Mouse (Mus musculus): ENCODE results near the gene Epdr1. TPM values are rescaled to one million over a fixed set of nuclear protein-coding genes. Genes with fewer than 3 reads are reported as not detected.

Epdr1 gene
- total RNA-seq (2015; ENCODE audit: low replicate concordance) = 10.8 and 17.6 TPM in 2 replicates
- total RNA-seq (2017; ENCODE audit: low replicate concordance) = 8.0 and 16.9 TPM in 2 replicates

DNA sequence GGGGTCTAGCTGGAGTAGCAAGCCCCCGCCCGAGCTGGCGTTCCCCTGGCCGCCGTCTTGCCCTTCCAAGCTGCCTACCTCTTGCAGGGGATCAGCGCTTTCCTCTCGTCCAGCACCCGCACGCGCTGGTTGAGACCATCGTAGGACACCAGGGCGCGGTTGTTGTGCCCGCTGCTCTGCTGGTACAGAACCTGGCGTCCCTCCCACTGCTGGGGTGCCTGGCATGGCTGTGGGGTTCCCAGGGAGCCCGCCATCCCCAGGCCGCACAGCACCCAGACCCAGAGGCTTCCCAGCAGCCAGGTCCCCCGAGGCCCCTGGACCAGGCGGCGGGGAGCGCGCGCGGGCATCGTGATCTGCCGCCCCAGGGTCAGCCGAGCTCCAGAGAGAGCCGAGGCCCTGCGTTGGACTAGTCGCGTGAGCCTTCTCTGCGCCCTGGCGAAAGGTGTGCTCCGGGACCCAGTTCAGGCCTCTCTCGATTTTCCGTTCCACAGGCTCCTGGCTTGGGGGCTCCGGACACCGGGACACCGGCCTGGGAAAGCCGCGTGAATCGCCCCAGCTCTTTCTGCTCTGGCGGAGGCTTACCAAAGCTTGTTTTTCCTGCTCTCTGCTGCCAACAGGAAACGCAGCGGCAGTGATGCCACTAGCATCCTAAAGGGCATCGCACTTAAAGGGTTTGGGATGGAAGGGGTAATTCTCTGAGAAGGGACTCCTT is at the start of gene Epdr1:
Gene Epdr1 (minus strand): TSS at position 712 of the 712 bp plus-strand sequence.
- ATAC-seq (replicated peaks; ENCODE audit: low FRiP score, poor library complexity, severe bottlenecking) = peak; percentile 76

DNA sequence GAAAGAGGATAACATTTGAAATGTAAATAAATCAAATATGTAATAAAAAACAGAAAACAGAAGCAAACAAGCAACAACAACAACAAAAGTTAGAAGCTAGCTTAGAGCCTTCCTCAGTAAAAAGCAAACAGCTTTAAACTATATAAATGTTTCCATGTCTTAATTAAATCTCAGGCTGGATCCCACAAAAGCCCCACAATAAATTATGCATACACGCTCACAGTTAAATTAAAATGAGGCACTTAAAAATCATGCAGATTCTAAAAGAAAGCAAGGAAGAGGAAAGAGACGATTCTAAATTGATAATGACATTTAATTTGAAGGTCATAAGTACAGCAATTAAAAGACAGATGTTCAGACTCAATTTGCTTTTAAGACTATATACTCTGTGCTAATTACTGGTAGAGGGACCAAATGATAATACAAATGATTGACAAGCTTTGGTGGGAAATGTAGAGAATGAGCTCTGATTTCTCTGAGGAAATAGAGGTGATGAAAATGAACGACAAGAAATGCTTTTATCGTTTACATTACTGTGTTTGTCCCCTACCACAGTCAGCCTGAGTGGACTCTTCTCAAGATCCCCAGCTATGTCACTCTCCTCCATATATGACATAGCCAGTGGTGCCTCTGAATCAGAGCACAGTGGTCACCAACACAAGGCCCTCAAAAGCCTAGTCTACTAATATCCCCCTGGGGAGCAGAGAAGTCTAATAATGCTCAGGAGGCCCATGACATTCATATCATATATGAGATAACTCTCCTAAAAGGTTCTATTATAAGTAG is 48.8 kb upstream of the Epdr1 start:
- no peak for ATAC-seq (replicated peaks; ENCODE audit: low FRiP score, poor library complexity, severe bottlenecking)

DNA sequence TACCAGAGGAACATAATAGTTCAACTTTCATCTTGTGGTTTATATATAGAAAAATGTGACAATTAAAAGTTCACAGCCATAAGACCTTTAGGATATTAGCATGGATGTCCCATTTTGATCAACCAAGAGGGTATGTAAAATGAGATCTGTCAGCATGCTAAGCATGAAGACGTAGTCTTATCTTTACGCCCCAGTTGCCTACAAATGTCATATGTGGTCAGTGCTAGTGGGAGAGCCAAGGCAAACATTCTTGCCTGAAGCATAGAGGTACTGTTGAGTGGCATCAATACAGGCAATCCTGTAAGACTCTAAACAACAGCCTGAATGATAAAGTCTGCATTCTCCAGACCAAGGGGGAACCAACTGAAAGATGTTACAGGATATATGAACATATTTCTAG is 32.7 kb upstream of the Epdr1 start:
- peak; percentile 65 for ATAC-seq (replicated peaks; ENCODE audit: low FRiP score, poor library complexity, severe bottlenecking)

DNA sequence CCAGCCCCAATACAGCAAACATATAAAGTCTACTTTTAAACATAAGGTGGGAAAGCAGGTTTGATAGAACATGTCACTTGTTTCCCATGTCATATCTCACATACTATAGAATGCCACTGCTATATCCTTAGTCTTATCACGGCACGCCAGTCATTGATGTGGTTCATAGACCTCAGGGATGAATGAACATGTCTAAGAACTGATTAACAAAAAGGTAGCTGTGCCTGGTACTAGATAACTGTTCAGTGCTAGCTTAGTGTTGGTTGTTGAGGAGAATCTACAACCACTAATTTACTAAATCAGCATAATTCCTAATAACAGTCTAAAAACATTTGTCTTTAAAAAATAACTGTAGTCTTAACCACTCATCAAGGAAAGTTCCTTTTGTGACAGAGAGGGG is 30.1 kb upstream of the Epdr1 start:
- peak; percentile 88 for ATAC-seq (replicated peaks; ENCODE audit: low FRiP score, poor library complexity, severe bottlenecking)

DNA sequence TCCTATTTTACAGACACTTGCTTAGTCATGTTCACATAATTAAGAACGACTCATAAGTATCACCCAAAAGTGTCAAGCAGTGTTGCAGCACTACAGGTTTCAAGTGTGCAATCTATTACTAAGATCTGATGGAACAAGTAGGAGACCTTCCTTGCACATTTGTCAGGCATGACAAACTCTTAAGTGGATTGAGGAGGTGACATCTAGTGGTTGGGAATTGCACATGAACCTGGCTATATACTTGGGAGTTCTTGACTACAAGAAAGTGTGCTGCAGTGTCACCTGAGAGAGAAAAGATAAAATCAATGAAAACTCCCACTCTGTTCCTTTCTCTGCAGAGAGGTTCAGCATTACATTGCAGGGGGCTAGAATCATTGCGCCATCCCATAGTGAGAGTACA is 24.5 kb upstream of the Epdr1 start:
- no peak for ATAC-seq (replicated peaks; ENCODE audit: low FRiP score, poor library complexity, severe bottlenecking)

DNA sequence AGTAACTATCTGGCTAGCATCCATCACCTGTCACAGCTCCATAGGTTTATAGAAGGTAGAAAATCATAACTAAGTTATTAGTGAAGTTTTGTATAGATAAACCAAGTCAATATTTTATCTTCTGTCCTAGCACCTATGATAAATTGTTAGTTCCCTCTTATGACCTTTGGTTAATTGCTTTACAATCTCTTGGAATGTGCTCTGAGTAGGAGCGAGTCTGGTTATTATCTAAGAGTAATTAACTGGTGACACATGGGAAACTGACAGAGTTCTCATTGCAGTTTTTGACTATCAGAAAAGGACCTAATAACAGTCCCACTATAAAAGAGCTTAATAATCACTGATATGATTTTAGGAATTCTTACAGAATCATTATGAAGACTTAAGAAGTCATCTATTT is 23.8 kb upstream of the Epdr1 start:
- no peak for ATAC-seq (replicated peaks; ENCODE audit: low FRiP score, poor library complexity, severe bottlenecking)

DNA sequence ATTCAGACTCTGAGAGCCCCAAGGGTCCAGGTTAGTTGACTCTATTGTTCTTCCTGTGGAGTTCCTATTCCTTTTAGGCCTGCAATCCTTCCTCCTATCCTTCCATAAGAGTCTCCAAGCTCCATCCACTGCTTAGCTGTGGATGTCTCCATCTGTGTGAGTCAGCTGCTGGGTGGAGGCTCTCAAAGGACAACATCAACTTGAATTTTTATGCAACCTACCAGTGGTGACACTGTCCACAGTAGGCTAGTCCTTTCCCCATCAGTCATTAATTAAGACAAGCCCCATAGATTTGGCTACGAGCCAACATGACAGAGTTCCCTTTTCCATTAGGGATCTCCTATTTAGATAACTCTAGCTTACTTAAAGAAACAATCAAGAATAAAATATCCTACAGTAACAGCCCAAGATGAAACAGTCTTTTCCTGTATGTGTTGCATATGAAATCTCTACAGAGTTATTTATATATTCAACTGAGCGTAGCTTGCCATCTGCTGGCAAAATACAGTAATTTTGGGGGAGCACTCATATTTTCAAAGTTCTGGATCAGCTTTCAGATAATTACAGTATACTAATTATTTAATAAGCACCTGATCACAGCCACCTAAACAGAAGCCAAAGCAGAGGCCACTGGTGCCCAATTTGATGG is 20.6 kb upstream of the Epdr1 start:
- no peak for ATAC-seq (replicated peaks; ENCODE audit: low FRiP score, poor library complexity, severe bottlenecking)

DNA sequence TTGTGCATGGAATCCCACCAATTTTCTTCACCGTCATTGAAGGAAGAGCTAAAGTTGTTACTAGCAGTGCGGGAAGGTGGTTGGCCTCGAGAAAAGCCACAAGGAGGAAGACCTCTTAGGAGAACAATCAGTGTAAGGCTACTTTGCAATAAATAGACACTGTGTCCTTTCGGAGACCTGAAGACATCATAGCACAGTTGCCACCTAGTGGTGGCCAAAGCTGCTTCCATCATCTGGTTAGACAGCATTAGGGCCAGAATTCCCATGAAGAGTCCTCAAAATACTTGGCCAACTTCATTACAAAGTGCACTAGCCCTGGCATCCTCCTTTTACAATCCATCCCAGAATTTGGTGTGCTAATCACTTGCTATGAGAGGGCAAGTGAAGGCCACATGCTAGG is 16.4 kb upstream of the Epdr1 start:
- 0 out of 2 replicates have a peak, but pooled peaks have one; percentile 62 for ATAC-seq (replicated peaks; ENCODE audit: low FRiP score, poor library complexity, severe bottlenecking)

DNA sequence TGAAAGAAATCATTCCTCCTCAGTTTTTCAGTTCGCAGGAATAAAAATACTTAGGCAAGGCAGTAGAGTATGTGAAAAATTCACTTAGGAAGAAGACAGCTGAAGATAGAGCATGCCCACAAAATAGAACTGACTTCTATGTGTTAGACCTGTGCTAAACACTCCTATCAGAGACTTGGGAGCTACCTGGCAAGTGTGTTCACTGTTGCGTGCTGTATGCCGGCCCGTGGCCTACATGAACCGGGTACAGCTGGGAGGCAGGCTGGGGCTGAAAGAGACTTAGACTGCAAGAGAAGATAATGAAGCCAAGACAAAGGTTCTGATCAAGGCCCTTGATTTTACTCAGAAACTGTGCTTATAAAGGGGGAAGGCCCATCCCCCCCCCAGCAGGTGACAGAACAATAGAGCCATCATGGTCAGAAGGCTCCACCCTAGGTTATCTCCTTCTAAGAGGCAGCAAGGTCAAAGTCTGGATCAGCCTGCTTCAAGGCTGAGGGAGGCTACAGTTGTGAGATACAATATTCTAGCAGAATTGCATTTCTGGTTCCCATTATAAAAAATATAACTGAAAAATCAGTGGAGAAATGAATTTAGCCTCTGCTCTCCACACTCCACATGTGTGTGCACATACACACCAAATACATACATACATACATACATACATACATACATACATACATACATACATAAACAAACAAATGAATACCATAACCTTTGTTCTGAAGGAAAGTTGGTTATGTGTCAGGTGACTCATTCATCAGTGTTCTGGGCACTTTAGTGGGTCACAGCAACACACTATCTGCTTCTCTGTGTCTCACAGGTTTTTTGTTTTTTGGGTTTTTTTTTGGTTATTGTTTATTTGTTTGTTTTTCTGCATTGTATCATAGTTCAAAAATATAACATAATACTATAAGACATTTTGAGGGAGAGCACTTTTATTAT is 11.3 kb upstream of the Epdr1 start:
- no peak for ATAC-seq (replicated peaks; ENCODE audit: low FRiP score, poor library complexity, severe bottlenecking)

DNA sequence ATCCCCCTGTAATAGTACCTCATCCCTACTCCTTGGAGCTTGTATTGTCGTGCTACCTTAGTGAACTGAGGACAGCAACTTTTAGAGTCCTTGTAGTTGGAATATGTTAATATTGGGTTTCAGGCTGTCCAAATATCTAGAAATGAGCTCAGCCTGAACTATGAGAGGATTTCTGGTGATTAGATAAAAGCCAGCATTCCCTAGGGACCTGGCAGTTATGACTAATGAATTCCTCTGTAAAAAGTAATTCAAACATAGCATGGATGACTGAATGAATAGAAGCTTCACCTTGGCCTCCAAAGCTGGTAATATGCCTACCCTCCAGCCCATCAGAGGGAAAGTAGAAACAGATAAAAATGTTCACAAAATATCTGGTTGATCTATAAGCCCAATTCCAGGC is 6.7 kb upstream of the Epdr1 start:
- no peak for ATAC-seq (replicated peaks; ENCODE audit: low FRiP score, poor library complexity, severe bottlenecking)

DNA sequence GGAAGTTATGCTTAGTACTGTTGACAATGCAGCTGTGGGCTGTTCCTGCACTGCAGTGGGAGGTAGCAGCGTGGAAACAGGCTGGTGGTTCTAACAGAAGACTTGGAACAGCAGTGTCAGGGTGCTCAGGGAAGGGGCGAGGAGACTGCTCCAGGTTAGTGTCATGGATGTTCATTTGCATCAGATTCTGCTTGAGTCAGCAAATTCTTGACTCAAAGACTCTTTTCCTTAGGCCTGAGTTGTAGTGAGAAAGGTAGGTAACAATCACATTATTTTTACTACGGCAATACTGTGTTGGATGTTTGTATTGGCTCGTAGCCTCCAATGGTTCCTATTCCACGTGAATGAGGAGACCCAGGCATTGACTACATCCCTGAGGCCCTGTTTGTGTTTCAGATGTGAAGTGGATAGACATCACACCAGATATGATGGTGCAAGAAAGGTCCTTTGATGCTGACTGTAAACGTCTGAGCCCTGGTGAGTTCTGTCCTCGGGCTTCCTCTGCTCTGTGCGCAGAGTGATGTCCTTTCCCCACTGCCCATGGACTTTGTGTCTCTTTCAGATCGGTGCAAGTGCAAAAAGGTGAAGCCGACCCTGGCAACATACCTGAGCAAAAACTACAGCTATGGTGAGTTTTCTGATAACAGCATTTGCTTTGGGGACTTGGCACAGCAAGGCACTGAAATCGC is 5.0 kb upstream of the Epdr1 start:
- ATAC-seq (replicated peaks; ENCODE audit: low FRiP score, poor library complexity, severe bottlenecking) = no peak

DNA sequence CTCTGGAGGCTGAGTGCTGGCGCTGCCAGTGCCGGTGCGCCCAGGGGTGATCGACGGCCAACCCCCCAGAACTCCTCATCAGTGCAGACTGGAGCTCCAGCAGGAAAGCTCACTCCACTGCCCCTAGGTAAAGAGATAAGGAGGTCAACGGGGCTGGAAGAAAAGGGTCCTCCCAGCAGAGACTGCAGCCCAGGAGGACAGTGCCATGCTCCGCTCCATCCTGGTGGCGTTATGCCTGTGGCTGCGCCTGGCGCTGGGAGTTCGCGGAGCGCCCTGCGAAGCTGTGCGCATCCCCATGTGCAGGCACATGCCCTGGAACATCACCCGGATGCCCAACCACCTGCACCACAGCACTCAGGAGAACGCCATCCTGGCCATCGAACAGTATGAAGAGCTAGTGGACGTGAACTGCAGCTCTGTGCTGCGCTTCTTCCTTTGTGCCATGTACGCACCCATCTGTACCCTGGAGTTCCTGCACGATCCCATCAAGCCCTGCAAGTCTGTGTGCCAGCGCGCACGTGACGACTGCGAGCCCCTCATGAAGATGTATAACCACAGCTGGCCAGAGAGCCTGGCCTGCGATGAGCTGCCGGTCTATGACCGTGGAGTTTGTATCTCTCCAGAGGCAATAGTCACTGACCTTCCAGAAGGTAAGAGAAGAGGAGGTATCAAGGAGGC is 3.6 kb upstream of the Epdr1 start:
- ATAC-seq (replicated peaks; ENCODE audit: low FRiP score, poor library complexity, severe bottlenecking) = no peak

DNA sequence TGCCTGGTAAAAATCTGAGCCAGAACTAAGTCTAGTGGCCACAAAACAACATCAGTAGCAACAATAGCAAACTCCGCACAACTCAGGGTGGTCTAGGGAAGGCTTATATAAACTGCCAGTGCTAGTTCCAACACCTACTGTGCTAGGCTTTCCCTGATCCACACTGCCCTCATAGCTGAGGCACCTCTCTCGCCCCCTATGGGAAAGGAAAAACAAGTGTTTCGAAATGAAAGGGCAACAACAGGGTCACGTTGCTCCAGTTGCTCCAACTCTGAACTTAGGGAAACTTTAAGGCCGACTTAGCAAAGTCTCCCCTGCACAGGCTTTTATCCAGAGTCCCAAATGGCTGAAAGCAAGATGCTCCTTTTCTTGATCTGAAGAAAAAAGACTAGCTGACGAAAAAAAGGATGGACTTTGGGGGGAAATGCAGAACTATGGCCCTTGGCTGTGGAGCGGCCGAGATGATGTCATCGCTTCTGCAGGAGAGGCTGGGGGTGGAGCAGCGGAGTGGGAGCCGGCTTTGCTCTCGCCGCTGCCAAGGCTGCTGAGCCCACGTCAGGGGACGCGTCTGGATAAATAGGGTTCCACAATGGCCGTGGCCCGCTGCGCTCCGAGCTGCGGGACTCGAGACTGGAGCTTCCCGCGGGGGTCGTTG is 3.0 kb upstream of the Epdr1 start, which contains the start of gene Sfrp4:
Gene Sfrp4 (plus strand): TSS at position 532 of the 655 bp plus-strand sequence.
- peak; percentile 63 for ATAC-seq (replicated peaks; ENCODE audit: low FRiP score, poor library complexity, severe bottlenecking)

DNA sequence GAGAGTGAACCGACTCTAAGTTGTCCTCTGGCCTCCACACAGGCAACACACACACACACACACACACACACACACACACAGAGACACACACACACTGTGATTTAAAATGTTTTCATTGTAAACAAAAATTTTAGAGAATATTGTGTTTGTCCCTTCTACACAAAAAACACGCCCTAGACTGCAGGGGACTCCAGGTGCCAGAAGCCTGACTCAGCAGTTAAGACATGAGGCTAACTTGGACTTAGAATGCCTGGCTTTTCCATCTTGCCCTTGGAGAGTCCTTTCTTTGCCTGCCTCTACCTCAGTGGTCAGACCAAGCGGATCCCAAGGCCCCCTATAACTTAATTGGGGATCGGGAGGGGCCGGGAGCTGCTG is 899 bp downstream of the Epdr1 start:
- peak; percentile 68 for ATAC-seq (replicated peaks; ENCODE audit: low FRiP score, poor library complexity, severe bottlenecking)

DNA sequence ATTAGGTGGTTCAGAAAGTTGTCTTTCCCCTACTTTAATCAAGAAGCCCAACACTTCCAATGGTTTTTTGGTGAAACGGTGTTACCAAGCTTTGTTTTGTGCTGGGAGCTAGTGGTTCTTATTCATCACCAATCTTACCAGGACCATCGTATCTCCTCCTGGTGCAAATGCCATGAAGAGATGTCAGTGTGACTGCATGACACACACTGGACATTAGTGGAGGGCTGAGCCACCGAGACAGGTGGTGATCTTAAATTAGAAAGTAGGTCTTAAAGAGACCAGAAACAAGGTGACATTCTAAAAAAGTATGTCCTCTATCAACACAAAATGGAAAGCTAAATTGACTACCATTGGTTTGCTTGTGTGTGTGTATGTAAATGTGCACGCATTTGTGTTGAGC is 1.6 kb downstream of the Epdr1 start:
- ATAC-seq (replicated peaks; ENCODE audit: low FRiP score, poor library complexity, severe bottlenecking) = no peak

DNA sequence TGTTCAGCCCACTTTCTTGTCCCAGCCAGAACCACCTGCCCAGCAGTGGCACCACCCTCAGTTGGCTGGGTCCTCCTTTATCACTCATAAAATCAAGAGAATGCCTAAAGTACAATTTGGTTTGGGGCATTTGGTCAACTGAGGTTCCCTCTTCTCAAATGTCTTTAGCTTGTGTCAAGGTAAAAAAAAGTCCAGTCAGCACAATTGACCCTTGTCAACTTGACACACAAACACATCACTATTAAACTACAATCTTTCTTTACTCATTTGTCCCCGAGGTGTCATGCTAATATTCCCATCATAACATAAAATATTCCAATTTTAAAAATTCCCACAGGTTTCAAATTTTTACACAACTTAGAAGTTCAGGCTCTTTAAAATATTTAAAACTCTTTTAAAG is 5.4 kb downstream of the Epdr1 start:
- no peak for ATAC-seq (replicated peaks; ENCODE audit: low FRiP score, poor library complexity, severe bottlenecking)

DNA sequence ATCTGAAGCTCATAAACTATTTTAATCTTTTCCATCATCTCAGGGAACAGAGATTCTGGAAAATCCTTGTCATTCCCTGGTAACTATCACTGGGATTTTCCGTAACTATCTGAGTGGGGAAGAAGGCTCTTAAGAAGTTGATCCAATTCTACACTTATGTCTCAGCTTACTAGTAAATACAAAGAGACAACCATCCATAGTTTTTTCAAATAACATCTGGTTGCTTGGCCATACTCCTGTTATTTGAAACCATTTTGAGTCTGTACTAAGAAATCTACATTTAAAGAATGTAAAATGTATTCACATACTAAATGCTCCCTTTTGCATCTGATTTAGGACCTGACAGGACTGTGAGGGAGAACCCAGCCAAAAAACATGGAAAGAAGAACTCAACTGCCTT is 6.3 kb downstream of the Epdr1 start:
- no peak for ATAC-seq (replicated peaks; ENCODE audit: low FRiP score, poor library complexity, severe bottlenecking)

DNA sequence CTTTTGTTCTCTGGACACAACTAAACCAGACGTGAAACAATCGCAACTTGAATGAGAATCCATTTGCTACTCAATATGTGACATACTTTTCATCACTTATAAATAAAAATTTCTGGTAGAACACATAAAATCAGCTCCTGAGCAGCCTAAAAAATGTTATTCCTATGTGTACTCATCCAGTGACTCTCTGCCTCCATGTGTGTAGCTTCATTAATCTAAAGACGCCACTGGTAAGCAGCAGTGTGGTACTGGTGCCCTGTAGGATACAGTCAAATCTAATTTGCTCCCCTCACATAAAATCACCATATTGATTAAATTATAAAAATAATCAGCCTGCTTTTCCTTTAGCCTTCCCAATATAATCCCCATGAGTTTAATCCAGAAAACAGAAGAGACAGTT is 6.8 kb downstream of the Epdr1 start:
- no peak for ATAC-seq (replicated peaks; ENCODE audit: low FRiP score, poor library complexity, severe bottlenecking)
